Mouse (Mus musculus) intestine, embryonic 16.5 days (tissue): ENCODE data around the gene Dop1a. TPM values are rescaled to one million over a fixed set of nuclear protein-coding genes. Genes with fewer than 3 reads are reported as not detected.

Experiments
- ATAC-seq: fragments of 200-750 bp; cut with Nextera tagmentation; 2 replicates; pipeline ENCODE4 v1.8.0; 2017; ENCODE audit warnings: moderate TSS enrichment, moderate library complexity
- H3K27ac ChIP-seq: fragments of 300-500 bp; sonication (generic); 2 replicates; pipeline ENCODE4 v1.5.1; 2014; ENCODE audit warnings: mild to moderate bottlenecking, low read length
- H3K27me3 ChIP-seq: fragments of 300-500 bp; sonication (generic); replicated peaks from 2 replicates; pipeline ENCODE4 v1.6.1; 2014; ENCODE audit warnings: low read length, control low read depth, mixed read lengths; ENCODE audit not compliant: control insufficient read depth, insufficient read depth
- H3K36me3 ChIP-seq: fragments of 300-500 bp; sonication (generic); 2 replicates; pipeline ENCODE4 v1.6.1; 2014; ENCODE audit warnings: low read length, control low read depth; ENCODE audit not compliant: control insufficient read depth, insufficient read depth
- H3K4me1 ChIP-seq: fragments of 300-500 bp; sonication (generic); 2 replicates; pipeline ENCODE4 v1.6.1; 2014; ENCODE audit warnings: low read length, control low read depth, mixed read lengths; ENCODE audit not compliant: control insufficient read depth, insufficient read depth
- H3K4me2 ChIP-seq: fragments of 300-500 bp; sonication (generic); 2 replicates; pipeline ENCODE4 v1.6.1; 2014; ENCODE audit warnings: low read depth, low read length, control low read depth
- H3K4me3 ChIP-seq: fragments of 300-500 bp; sonication (generic); 2 replicates; pipeline ENCODE4 v1.5.1; 2014; ENCODE audit warnings: mild to moderate bottlenecking, low read length
- H3K9ac ChIP-seq: fragments of 300-500 bp; sonication (generic); 2 replicates; pipeline ENCODE4 v1.6.1; 2014; ENCODE audit warnings: low read depth, low read length
- H3K9me3 ChIP-seq: fragments of 300-500 bp; sonication (generic); 2 replicates; pipeline ENCODE4 v1.6.1; 2016; ENCODE audit warnings: low read length, control low read depth; ENCODE audit not compliant: control insufficient read depth
- WGBS: fragments of 180-500 bp; shearing (Covaris S2); extraction: QIAGEN DNeasy Blood & Tissue Kit; methylation state at CpG from one replicate; pipeline ENCODE4 v1.1.7; 2014; 5-methylcytosine and 5-hydroxymethylcytosine counted together
- polyA plus RNA-seq: library from polyadenylated mRNA; unstranded; fragments of >200 nt; fragmentation: Nextera tagmentation; extraction: Ambion mirVana; gene quantifications from 2 replicates; pipeline ENCODE4 v1.2.1, GENCODE M21; 2015

Dop1a gene
- polyA plus RNA-seq, 1 experiment from 2014 or later = 10.5 TPM

DNA sequence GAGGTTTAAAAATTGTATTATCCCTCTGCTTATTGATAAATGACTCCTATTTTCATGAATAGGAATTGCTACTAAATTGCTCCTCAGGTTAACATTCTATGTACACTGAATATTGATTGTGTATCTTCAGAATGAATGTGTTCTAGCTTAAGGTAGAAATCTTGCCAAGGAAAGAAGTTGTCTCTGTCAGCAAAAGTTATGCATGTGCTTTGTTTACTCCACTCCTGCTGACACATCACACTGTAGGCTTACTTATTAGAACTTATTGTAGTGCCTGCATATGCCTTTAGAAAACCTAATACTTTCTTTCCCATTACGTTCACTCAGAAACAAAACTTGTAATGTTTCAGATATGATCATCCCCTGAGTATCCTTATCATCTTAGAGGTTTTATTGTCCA, 15.3 kb downstream of the Dop1a start:
- H3K4me3 ChIP-seq = no peak overlapping the region
- H3K9ac ChIP-seq = no peak overlapping the region
- WGBS = 85% methylated on average over 1 of the region's 1 CpGs
- no peaks in the 10 kb centered on the region for H3K36me3 ChIP-seq
- no peak overlapping the region for H3K27ac ChIP-seq
- no peak for ATAC-seq
- H3K9me3 ChIP-seq = no peaks in the 10 kb centered on the region
- no peak overlapping the region for H3K4me2 ChIP-seq
- no peaks in the 10 kb centered on the region for H3K27me3 ChIP-seq
- H3K4me1 ChIP-seq = no peaks in the 10 kb centered on the region

DNA sequence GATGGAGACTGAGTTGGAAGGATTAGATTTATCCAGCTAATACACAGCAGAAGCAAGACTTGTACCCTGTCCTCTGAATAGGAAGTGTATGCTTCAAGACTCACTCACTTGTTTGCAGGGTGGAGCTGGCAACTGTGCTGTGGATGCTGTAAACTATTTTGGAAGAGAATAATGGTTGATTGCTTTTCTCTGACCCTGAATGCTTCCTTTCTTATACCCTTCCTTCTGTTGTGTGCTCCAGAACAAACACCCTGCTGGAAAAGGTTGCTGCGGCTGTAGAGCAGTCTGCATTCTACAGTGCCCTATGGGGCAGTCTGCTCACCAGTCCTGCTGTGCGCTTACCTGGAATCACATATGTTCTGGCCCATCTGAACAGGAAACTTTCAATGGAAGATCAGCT, 24.8 kb downstream of the Dop1a start:
- no peak for ATAC-seq
- no peak overlapping the region for H3K4me2 ChIP-seq
- no peaks in the 10 kb centered on the region for H3K9me3 ChIP-seq
- H3K36me3 ChIP-seq = 0 out of 2 replicates have a peak, but pooled peaks cover 2% of the 10 kb centered on the region
- H3K9ac ChIP-seq = no peak overlapping the region
- H3K4me1 ChIP-seq = no peaks in the 10 kb centered on the region
- WGBS = 94% methylated on average over 2 of the region's 2 CpGs
- no peak overlapping the region for H3K27ac ChIP-seq
- no peaks in the 10 kb centered on the region for H3K27me3 ChIP-seq
- H3K4me3 ChIP-seq = no peak overlapping the region

DNA sequence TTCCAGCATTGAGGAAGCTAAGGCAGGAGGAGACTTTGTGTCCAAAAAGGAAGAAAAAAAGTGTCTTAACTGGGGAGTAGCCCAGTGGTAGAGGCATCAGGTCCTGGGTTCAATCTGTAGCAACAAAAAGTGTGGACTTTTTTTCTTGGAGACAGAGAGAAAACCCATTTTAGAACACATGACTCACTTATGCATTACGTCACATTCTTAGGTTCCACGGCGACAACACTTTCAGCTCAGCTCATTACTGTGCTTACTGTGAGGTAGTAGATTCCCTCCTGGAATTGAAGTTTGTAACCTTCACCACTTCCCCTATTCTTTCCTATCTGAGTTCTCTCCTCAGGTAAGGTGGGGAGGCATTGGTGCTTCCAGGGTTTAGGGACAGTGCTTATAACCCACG, 29.3 kb downstream of the Dop1a start:
- WGBS = 90% methylated on average over 4 of the region's 4 CpGs
- no peak for ATAC-seq

DNA sequence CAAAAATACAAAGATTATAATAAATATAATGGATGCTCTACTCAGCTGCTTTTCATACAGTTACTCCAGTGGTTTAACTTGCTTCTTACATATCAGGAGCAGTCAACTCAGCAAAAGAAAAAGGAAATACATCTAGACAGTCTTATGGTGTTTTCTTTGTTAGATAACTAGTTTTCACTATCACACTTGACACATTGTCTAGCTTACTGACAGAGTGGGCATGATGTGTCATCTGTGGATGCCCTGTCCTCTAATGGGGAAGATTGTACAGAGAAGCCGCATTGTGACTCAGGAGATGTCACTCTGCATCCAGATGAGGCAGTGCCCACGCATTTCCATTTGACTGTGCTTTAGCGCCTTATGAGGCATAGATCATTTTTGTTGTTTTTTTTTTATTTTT, 32.1 kb downstream of the Dop1a start:
- no peak for ATAC-seq
- 93% methylated on average over 3 of the region's 3 CpGs for WGBS
- H3K9me3 ChIP-seq = no peaks in the 10 kb centered on the region
- H3K4me2 ChIP-seq = no peak overlapping the region
- H3K4me1 ChIP-seq = no peaks in the 10 kb centered on the region
- H3K36me3 ChIP-seq = 0 out of 2 replicates have a peak, but pooled peaks cover 2% of the 10 kb centered on the region
- H3K27me3 ChIP-seq = no peaks in the 10 kb centered on the region
- no peak overlapping the region for H3K27ac ChIP-seq
- no peak overlapping the region for H3K9ac ChIP-seq
- H3K4me3 ChIP-seq = no peak overlapping the region

More for the DNA sequence above, 29.3 kb downstream of the Dop1a start:
- Histone ChIP-seq H3K9me3 (no peaks in the 10 kb centered on the region), H3K9ac (no peak overlapping the region), H3K36me3 (0 out of 2 replicates have a peak, but pooled peaks cover 2% of the 10 kb centered on the region), H3K27ac (no peak overlapping the region), H3K27me3 (no peaks in the 10 kb centered on the region), H3K4me3 (no peak overlapping the region), H3K4me2 (no peak overlapping the region), H3K4me1 (no peaks in the 10 kb centered on the region)

DNA sequence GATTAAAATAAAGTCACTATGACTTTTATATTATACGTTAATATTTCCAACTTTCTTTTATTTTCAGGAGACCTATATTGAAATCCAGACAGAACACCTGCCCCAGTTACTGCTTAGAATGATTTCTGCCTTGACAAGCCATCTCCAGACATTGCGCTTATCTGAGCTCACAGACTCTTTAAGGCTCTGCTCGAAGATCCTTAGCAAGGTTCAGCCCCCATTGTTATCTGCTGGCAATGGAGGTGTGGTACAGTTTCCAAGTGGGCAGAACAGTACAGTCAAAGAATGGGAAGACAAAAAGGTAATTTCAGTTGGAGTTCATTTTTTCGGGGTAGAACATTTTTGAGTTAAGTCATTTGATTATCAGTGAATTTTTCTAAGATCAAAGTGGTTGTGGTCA, 40.5 kb downstream of the Dop1a start:
- Histone ChIP-seq H3K4me1 (no peaks in the 10 kb centered on the region), H3K27ac (no peak overlapping the region), H3K9ac (no peak overlapping the region), H3K36me3 (no peaks in the 10 kb centered on the region; the same call in 1 of the 2 replicates), H3K4me3 (no peak overlapping the region), H3K4me2 (no peak overlapping the region), H3K9me3 (no peaks in the 10 kb centered on the region), H3K27me3 (no peaks in the 10 kb centered on the region)
- 85% methylated on average over 4 of the region's 4 CpGs for WGBS
- no peak for ATAC-seq

DNA sequence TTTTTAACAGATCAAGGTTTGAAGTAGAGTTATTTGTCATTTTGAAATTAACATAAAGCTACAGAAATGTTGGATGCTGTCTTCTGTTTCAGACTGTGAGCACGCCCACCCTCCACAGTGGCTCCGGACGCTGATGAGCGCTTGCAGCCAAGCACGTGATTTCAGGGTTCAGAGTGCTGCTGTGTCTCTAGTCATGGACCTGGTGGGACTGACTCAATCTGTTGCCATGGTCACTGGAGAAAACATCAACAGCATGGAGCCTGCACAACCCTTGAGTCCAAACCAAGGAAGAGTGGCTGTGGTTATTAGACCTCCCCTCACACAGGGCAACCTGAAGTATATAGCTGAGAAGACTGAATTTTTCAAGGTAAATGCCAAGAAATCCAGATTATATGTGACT, 46.8 kb downstream of the Dop1a start:
- peaks cover 11% of the 10 kb centered on the region for H3K36me3 ChIP-seq
- ATAC-seq = no peak
- H3K4me1 ChIP-seq = no peaks in the 10 kb centered on the region
- H3K4me2 ChIP-seq = no peak overlapping the region
- H3K9me3 ChIP-seq = no peaks in the 10 kb centered on the region
- no peak overlapping the region for H3K4me3 ChIP-seq
- no peak overlapping the region for H3K27ac ChIP-seq
- no peak overlapping the region for H3K9ac ChIP-seq
- WGBS = 87% methylated on average over 5 of the region's 5 CpGs
- no peaks in the 10 kb centered on the region for H3K27me3 ChIP-seq

DNA sequence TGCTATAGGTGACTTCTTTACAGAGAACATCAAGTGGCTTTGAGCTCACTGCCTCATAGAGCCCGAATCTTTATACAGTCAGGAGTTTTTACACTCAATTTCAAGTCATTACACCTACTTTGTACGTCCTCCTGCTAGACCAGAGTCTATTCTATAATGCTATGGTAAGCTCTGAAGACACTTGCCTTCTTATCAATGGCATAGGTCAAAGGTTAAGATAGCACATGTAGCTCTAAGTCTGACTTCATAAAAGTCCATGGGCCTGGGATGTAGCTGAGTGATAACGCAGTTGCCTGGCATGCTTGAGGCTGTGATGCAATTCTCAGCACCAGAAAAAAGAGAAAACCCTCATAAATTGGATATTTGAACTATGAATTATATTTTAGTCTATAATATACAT, 47.4 kb downstream of the Dop1a start:
- ATAC-seq = peak; percentile 56; the same call in 1 of the 2 replicates
- Histone ChIP-seq H3K4me3 (no peak overlapping the region), H3K4me2 (no peak overlapping the region), H3K27ac (no peak overlapping the region), H3K27me3 (no peaks in the 10 kb centered on the region), H3K9me3 (no peaks in the 10 kb centered on the region), H3K4me1 (no peaks in the 10 kb centered on the region), H3K9ac (no peak overlapping the region), H3K36me3 (peaks cover 11% of the 10 kb centered on the region)
- 79% methylated on average over 3 of the region's 3 CpGs for WGBS

DNA sequence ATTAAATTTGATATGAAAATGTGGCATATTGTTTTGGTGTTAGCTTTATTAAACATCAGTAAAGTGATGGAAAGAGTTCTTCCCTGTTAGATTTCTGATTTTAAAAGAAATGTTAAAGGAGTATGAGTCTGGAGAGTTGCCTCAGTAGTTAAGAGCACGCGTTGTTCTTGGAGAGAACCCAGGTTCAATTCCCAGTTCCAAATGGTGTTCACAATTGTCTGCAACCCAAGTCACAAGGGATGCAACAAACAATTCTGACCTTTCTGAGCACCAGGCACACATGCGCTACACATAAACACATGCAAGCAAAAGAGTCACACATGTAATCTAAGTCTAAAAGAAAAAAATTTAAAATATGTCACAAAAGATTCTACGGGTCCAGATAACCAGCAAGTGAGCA, 47.8 kb downstream of the Dop1a start:
- WGBS = 91% methylated on average over 4 of the region's 4 CpGs
- H3K4me1 ChIP-seq = no peaks in the 10 kb centered on the region

DNA sequence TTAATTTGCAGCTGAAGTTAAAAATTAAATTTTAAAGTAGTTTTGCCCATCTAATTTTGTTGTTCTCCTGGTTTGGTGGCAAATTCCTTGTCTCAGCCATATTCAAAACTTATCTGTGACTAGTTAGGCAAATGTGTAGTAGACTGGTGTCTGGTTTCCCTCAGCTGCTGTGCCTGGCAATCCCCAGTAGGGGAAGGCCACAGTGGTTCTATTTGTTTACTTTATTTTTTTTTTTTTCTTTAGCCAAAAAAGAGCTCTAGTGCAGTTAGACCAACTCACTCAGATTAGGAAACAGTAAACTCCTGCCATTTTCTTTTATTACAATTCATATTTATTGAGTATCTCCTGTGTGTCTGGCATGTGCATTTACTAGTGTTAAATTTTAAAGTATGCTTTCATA, 55.4 kb downstream of the Dop1a start:
- no peak overlapping the region for H3K9ac ChIP-seq

More for the DNA sequence above, 47.8 kb downstream of the Dop1a start:
- ATAC-seq = no peak
- H3K9ac ChIP-seq = no peak overlapping the region
- no peak overlapping the region for H3K4me3 ChIP-seq
- H3K4me2 ChIP-seq = no peak overlapping the region
- H3K9me3 ChIP-seq = no peaks in the 10 kb centered on the region
- peaks cover 11% of the 10 kb centered on the region for H3K36me3 ChIP-seq
- no peak overlapping the region for H3K27ac ChIP-seq
- H3K27me3 ChIP-seq = no peaks in the 10 kb centered on the region

DNA sequence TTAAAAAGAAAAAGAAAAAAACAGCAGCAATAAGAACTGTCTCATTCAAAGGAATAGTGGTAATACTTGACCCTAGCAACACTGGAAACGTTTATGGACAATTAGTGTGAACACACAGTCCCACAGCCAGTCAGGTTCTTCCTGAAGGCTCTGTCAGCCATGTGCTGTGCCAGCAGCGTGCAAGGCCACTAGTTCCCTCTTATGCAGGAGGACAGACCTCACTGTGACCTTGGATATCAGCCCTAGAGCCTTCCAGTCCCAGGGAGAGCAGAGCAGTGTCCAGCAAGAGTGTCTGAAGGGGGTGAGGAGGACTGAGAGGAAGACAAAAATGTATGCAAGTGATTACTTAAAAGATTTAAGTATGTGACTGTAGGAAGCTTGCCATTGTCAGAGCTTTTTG, 58.6 kb downstream of the Dop1a start:
- no peak overlapping the region for H3K4me2 ChIP-seq
- no peak for ATAC-seq
- no peaks in the 10 kb centered on the region for H3K9me3 ChIP-seq
- no peak overlapping the region for H3K27ac ChIP-seq
- H3K4me1 ChIP-seq = no peaks in the 10 kb centered on the region
- peaks cover 5% of the 10 kb centered on the region; the same call in 1 of the 2 replicates for H3K36me3 ChIP-seq
- H3K9ac ChIP-seq = no peak overlapping the region
- no peaks in the 10 kb centered on the region for H3K27me3 ChIP-seq
- 47% methylated on average over 2 of the region's 2 CpGs for WGBS
- no peak overlapping the region for H3K4me3 ChIP-seq

More for the DNA sequence above, 55.4 kb downstream of the Dop1a start:
- Histone ChIP-seq H3K9me3 (no peaks in the 10 kb centered on the region), H3K4me1 (no peaks in the 10 kb centered on the region), H3K4me2 (no peak overlapping the region), H3K27me3 (no peaks in the 10 kb centered on the region), H3K27ac (no peak overlapping the region), H3K4me3 (no peak overlapping the region), H3K36me3 (peaks cover 3% of the 10 kb centered on the region; the same call in 1 of the 2 replicates)
- no peak for ATAC-seq
